Mouse (Mus musculus): ENCODE results near the gene Derl3.
A peak's percentile ranks its signal among the peaks of the same experiment; 100 is the strongest.
"Not testable (repeated sequence)": the region's sequence is repeated elsewhere in the genome, so short reads cannot be mapped to it uniquely, and the experiment has no call there.

Gene Derl3

GRCm38 (mm10) chr10:75893089-75893750 lies at the start of gene Derl3:
Gene Derl3 (plus strand): TSS chr10:75893413.
- peak; percentile 86 to 88 for DNase-seq (ENCODE audit: low spot score in 2 of 2)

GRCm38 (mm10) chr10:75843898-75844297 lies 49.3 kb upstream of the Derl3 start:
- not testable (repeated sequence) for DNase-seq (ENCODE audit: low spot score in 2 of 2)

GRCm38 (mm10) chr10:75844800-75845199 lies 48.4 kb upstream of the Derl3 start:
- no peak for DNase-seq (ENCODE audit: low spot score in 2 of 2)

GRCm38 (mm10) chr10:75845306-75845930 lies 47.8 kb upstream of the Derl3 start:
- no peak for DNase-seq (ENCODE audit: low spot score in 2 of 2)

- no peak for DNase-seq (ENCODE audit: low spot score in 2 of 2)
These were observed 44.8 kb upstream of the Derl3 start for GRCm38 (mm10) chr10:75848382-75848781.

- DNase-seq (ENCODE audit: low spot score in 2 of 2) = no peak
These were observed 42.1 kb upstream of the Derl3 start for GRCm38 (mm10) chr10:75851076-75851475.

GRCm38 (mm10) chr10:75851681-75852080 lies 41.5 kb upstream of the Derl3 start:
- no peak for DNase-seq (ENCODE audit: low spot score in 2 of 2)

GRCm38 (mm10) chr10:75852539-75853125 lies 40.6 kb upstream of the Derl3 start:
- DNase-seq (ENCODE audit: low spot score in 2 of 2) = no peak

- peak; percentile 62 to 83 for DNase-seq (ENCODE audit: low spot score in 2 of 2)
These were observed 39.8 kb upstream of the Derl3 start for GRCm38 (mm10) chr10:75853452-75853851.

GRCm38 (mm10) chr10:75854096-75854495 lies 39.1 kb upstream of the Derl3 start:
- no peak for DNase-seq (ENCODE audit: low spot score in 2 of 2)

GRCm38 (mm10) chr10:75854791-75855190 lies 38.4 kb upstream of the Derl3 start:
- DNase-seq (ENCODE audit: low spot score in 2 of 2) = no peak

- no peak for DNase-seq (ENCODE audit: low spot score in 2 of 2)
These were observed 37.7 kb upstream of the Derl3 start for GRCm38 (mm10) chr10:75855416-75855981.

GRCm38 (mm10) chr10:75856155-75856907 lies 36.9 kb upstream of the Derl3 start:
- DNase-seq (ENCODE audit: low spot score in 2 of 2) = no peak

GRCm38 (mm10) chr10:75856976-75857375 lies 36.2 kb upstream of the Derl3 start:
- no peak for DNase-seq (ENCODE audit: low spot score in 2 of 2)

GRCm38 (mm10) chr10:75857598-75857997 lies 35.6 kb upstream of the Derl3 start:
- no peak for DNase-seq (ENCODE audit: low spot score in 2 of 2)

GRCm38 (mm10) chr10:75859107-75859746 lies 34.0 kb upstream of the Derl3 start:
- no peak for DNase-seq (ENCODE audit: low spot score in 2 of 2)

- peak; percentile 72 to 85 for DNase-seq (ENCODE audit: low spot score in 2 of 2)
These were observed 33.3 kb upstream of the Derl3 start, which contains the start of gene Mif for GRCm38 (mm10) chr10:75859786-75860470. Gene Mif (minus strand): TSS chr10:75860240.

GRCm38 (mm10) chr10:75860746-75861145 lies 32.5 kb upstream of the Derl3 start:
- DNase-seq (ENCODE audit: low spot score in 2 of 2) = no peak

GRCm38 (mm10) chr10:75861587-75861986 lies 31.6 kb upstream of the Derl3 start:
- no peak for DNase-seq (ENCODE audit: low spot score in 2 of 2)

GRCm38 (mm10) chr10:75872025-75872914 lies 20.9 kb upstream of the Derl3 start:
- DNase-seq (ENCODE audit: low spot score in 2 of 2) = no peak

Measured in spleen, postnatal 14 days (tissue).